Mouse (Mus musculus) forebrain, postnatal 0 days (tissue): ENCODE measurements at regions not wholly inside any gene's neighbourhood (a gene's known extent, or its start where the extent isn't known, plus 50 kb on each side); places are given as distances from the start of the nearest gene placed in this dataset.
A peak's percentile ranks its signal among the peaks of the same experiment; 100 is the strongest.

Experiments
- ATAC-seq: fragments of 200-750 bp; cut with Nextera tagmentation; 2 replicates; pipeline ENCODE4 v1.8.0; 2017; ENCODE audit warnings: mild to moderate bottlenecking, moderate library complexity
- DNase-seq: peaks from one replicate; pipeline ENCODE4 v3.0.0-alpha.2; 2015
- H3K27ac ChIP-seq: fragments of 300-500 bp; sonication (generic); 2 replicates; pipeline ENCODE4 v1.5.1; 2014; ENCODE audit warnings: low read depth, mild to moderate bottlenecking, antibody characterized with exemption, low read length, moderate library complexity, mixed read lengths
- H3K27me3 ChIP-seq: fragments of 300-500 bp; sonication (generic); 2 replicates; pipeline ENCODE4 v1.6.1; 2014; ENCODE audit warnings: mild to moderate bottlenecking, low read length, mixed read lengths; ENCODE audit not compliant: insufficient read depth
- H3K36me3 ChIP-seq: fragments of 300-500 bp; sonication (generic); 2 replicates; pipeline ENCODE4 v1.6.1; 2014; ENCODE audit warnings: mild to moderate bottlenecking, moderate library complexity; ENCODE audit not compliant: insufficient read depth
- H3K4me1 ChIP-seq: fragments of 300-500 bp; sonication (generic); 2 replicates; pipeline ENCODE4 v1.6.1; 2014; ENCODE audit warnings: antibody characterized with exemption; ENCODE audit not compliant: insufficient read depth
- H3K4me2 ChIP-seq: fragments of 300-500 bp; sonication (generic); 2 replicates; pipeline ENCODE4 v1.6.1; 2014; ENCODE audit warnings: low read depth, mild to moderate bottlenecking, moderate library complexity
- H3K4me3 ChIP-seq: fragments of 300-500 bp; sonication (generic); 2 replicates; pipeline ENCODE4 v1.5.1; 2014; ENCODE audit warnings: low read depth, low read length, mixed read lengths
- H3K9ac ChIP-seq: fragments of 300-500 bp; sonication (generic); 2 replicates; pipeline ENCODE4 v1.6.1; 2014; ENCODE audit warnings: mild to moderate bottlenecking
- H3K9me3 ChIP-seq: fragments of 300-500 bp; sonication (generic); 2 replicates; pipeline ENCODE4 v1.6.1; 2016; ENCODE audit warnings: low read length
- CTCF ChIP-seq: sonication (generic); IDR thresholded peaks from 2 replicates; pipeline ENCODE4 v1.5.1; 2016; ENCODE audit warnings: antibody characterized with exemption, control low read depth, low read depth
- WGBS: fragments of 180-500 bp; shearing (Covaris S2); extraction: QIAGEN DNeasy Blood & Tissue Kit; methylation state at CpG from one replicate; pipeline ENCODE4 v1.1.7; 2014; 5-methylcytosine and 5-hydroxymethylcytosine counted together

DNA sequence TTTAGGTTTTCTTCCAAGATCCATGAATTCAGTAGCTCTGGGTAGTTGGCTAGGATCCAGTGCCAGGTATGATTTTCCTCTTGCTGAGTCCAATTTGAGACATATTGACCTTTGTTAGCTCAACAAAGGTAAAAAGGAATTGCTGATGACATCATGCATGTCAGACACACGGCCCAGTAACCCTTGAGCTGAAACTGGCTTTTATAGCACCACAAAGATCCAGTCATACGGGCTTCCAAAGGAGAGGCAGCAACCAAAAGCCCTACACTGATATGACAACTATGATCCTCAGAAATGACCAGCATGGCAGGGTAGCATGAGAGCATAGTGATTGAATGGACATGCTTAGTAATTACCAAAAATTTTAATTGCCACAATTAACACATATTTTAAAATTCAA lies 258.0 kb upstream of the Defb41 start:
- Histone ChIP-seq H3K4me1 (no peaks in the 10 kb centered on the region), H3K4me2 (no peak overlapping the region), H3K9ac (no peak overlapping the region), H3K9me3 (no peaks in the 10 kb centered on the region), H3K36me3 (no peaks in the 10 kb centered on the region), H3K4me3 (no peak overlapping the region), H3K27ac (no peak overlapping the region), H3K27me3 (no peaks in the 10 kb centered on the region)
- ATAC-seq (no peak), DNase-seq (no peak)
- 63% methylated on average over 2 of the region's 2 CpGs for WGBS
- no peak for TF ChIP-seq CTCF

DNA sequence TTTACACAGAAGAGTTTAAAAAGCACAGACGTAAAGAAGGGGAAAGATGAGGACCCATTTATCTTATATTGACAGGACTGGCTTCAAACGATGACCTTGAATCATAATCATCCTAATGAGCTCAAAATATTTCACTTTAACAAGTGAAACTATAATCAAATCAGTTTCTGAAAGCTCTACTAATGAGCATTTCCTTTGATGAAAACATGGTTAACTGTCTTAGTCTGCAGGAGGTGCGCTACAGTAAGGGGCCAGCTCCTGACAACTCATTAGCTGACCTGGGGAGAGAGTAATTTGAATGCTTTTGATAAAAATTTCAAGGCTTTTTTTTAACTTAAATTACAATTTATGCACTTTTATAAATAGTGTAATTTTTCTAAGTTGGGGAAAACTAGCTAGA lies 247.8 kb upstream of the Defb41 start:
- TF ChIP-seq CTCF = no peak
- no peak overlapping the region for H3K27ac ChIP-seq
- 50% methylated on average over 3 of the region's 3 CpGs for WGBS

DNA sequence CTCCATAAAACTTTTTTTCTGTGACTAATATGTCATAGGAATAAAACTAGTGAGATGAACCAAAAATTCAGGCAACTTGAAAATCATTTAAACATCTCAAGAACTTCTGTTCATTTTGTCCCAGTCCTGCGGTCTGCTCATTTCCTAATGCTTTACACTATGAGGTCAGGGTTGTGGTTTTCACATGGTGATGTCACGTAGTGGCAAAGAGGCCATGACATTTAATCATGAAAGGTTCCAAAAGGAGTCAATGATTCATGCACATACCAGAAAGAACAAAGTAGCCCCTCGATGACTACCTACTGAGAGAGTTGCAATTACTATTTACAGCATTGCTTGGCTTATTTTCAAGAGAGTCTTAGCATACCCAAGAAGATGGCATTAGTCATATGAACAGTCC lies 233.6 kb upstream of the Defb41 start:
- no peak overlapping the region for H3K9ac ChIP-seq
- TF ChIP-seq CTCF = no peak
- no peak overlapping the region for H3K4me3 ChIP-seq
- H3K27me3 ChIP-seq = no peaks in the 10 kb centered on the region
- no peak for ATAC-seq
- DNase-seq = no peak
- no peaks in the 10 kb centered on the region for H3K9me3 ChIP-seq
- H3K36me3 ChIP-seq = no peaks in the 10 kb centered on the region
- 74% methylated on average over 3 of the region's 3 CpGs for WGBS
- no peak overlapping the region for H3K4me2 ChIP-seq
- no peaks in the 10 kb centered on the region for H3K4me1 ChIP-seq
- no peak overlapping the region for H3K27ac ChIP-seq

More for the DNA sequence above, 247.8 kb upstream of the Defb41 start:
- Histone ChIP-seq H3K27me3 (no peaks in the 10 kb centered on the region), H3K4me1 (no peaks in the 10 kb centered on the region), H3K4me3 (no peak overlapping the region), H3K9ac (no peak overlapping the region), H3K36me3 (no peaks in the 10 kb centered on the region), H3K9me3 (no peaks in the 10 kb centered on the region), H3K4me2 (no peak overlapping the region)
- ATAC-seq = no peak
- DNase-seq = no peak

DNA sequence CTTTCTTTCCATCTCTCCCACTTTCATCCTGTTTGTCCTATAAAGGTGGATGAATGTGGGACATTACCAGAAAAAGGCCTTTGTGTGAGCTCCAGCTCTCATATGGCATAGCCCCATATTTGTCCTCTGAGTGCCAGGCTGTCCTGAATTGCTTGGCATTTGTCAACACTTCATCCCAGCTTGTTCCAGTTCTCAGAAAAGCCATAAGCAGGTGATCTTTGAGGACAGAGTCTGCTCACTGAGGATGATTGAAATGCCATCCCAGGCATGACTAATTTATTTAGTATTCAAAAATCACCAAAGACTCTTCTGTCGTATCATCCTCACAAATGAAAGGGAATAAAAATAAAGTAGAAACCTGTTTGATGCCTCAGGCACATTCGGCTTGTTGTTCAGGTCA lies 203.6 kb upstream of the Defb41 start:
- ATAC-seq = no peak
- Histone ChIP-seq H3K4me1 (no peaks in the 10 kb centered on the region), H3K27me3 (no peaks in the 10 kb centered on the region), H3K9ac (no peak overlapping the region), H3K9me3 (no peaks in the 10 kb centered on the region), H3K27ac (no peak overlapping the region), H3K4me2 (no peak overlapping the region), H3K36me3 (no peaks in the 10 kb centered on the region), H3K4me3 (no peak overlapping the region)
- 76% methylated on average over 2 of the region's 2 CpGs for whole genome bisulfite sequencing
- no peak for DNase-seq
- no peak for TF ChIP-seq CTCF

DNA sequence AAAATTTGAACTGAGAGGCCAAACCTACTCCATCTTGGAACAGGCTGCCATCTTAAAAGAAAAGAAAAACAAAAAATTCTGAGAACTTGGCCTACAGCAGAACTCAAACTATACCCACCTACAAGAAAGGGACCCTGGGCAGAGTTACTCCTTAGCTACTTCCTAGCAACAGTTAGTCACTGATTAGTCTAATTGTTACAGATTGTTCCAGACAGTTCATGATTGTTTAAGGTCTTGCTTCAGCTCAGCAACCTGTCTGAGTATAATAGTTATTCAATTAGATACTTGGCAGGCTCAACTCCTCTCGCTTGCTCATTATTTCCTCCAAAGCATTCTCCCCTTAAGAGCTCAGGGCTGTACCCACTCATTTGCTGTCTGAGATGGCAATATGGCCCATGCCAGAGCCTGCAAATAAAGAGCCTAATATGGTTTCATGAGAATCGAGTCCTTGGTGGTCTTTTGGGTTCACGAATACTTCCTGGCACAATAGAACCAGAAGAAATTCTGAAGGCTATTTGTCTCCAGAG lies 200.4 kb upstream of the Defb41 start:
- 31% methylated on average over 3 of the region's 3 CpGs for WGBS
- Histone ChIP-seq H3K9ac (no peak overlapping the region), H3K4me3 (no peak overlapping the region), H3K36me3 (no peaks in the 10 kb centered on the region), H3K4me1 (no peaks in the 10 kb centered on the region), H3K27me3 (no peaks in the 10 kb centered on the region), H3K4me2 (no peak overlapping the region), H3K9me3 (no peaks in the 10 kb centered on the region), H3K27ac (no peak overlapping the region)
- ATAC-seq (peak; percentile 59), DNase-seq (no peak)
- no peak for TF ChIP-seq CTCF

DNA sequence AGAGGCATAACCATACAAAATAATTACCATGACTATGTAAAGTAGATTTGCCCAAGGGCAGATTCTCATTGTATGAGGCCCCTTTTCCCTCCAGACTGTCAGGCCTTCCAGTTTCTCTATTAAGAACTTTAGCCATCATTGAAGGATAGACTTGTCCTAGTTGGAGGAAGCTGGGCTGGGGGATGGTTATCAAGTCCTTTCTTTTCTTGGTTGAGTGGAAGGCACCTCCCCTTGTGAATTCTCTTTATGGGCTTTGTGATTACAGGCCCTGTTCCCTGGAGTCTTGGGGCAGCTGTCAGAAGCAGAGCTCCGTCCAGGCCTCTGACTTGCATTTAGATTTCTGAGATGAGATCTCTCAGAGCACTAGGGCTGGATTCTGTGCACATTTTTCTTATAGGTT lies 198.3 kb upstream of the Defb41 start:
- H3K36me3 ChIP-seq = no peaks in the 10 kb centered on the region
- no peak overlapping the region for H3K4me2 ChIP-seq
- no peaks in the 10 kb centered on the region for H3K27me3 ChIP-seq
- DNase-seq (no peak), ATAC-seq (no peak)
- H3K9me3 ChIP-seq = no peaks in the 10 kb centered on the region
- no peak overlapping the region for H3K27ac ChIP-seq
- no peaks in the 10 kb centered on the region for H3K4me1 ChIP-seq
- H3K9ac ChIP-seq = no peak overlapping the region
- WGBS = 18% methylated on average over 1 of the region's 1 CpGs
- TF ChIP-seq CTCF = no peak
- no peak overlapping the region for H3K4me3 ChIP-seq

DNA sequence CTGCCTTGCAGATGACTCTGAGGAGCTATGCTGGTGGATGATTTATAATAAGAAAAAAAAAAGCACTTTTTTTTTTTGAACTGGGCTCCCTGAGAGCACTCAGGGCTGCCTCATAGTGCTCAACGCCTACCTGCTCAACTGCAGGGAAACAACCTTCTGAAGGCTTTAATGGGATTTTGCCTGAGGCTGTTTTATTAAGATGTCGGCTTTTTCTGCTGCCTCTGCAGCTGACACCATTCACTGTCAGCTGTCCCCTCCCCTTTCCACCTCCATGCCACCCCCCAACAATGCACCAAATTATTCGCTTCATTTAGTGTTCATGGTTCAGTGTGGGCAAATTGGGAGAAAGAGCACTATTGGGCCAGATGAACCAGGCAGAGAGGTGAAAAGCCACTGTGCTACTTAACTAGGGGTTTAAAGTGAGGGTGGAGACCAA lies 151.4 kb upstream of the Defb41 start:
- H3K4me2 ChIP-seq = no peak overlapping the region
- DNase-seq = no peak

More for the DNA sequence above, 151.4 kb upstream of the Defb41 start:
- no peaks in the 10 kb centered on the region for H3K27me3 ChIP-seq
- TF ChIP-seq CTCF = no peak
- no peaks in the 10 kb centered on the region for H3K36me3 ChIP-seq
- H3K27ac ChIP-seq = no peak overlapping the region
- H3K9ac ChIP-seq = no peak overlapping the region
- no peaks in the 10 kb centered on the region for H3K9me3 ChIP-seq
- no peak; the same call in 1 of the 2 replicates for ATAC-seq
- H3K4me3 ChIP-seq = no peak overlapping the region
- no peaks in the 10 kb centered on the region for H3K4me1 ChIP-seq
- WGBS = 9% methylated on average over 3 of the region's 3 CpGs
